Mouse (Mus musculus) heart, embryonic 10.5 days (tissue): ENCODE measurements around the gene Prss57. TPM values are rescaled to one million over a fixed set of nuclear protein-coding genes. Genes with fewer than 3 reads are reported as not detected.
"Not testable (repeated sequence)": the region's sequence is repeated elsewhere in the genome, so short reads cannot be mapped to it uniquely, and the experiment has no call there.

ENCODE experiments used
- DNase-seq: peaks from one replicate; pipeline ENCODE4 v3.0.0-alpha.2; 2017; ENCODE audit warnings: low spot score
- H3K27ac ChIP-seq: fragments of 300-500 bp; sonication (generic); 2 replicates; pipeline ENCODE4 v1.5.1; 2016; ENCODE audit warnings: mild to moderate bottlenecking
- H3K27me3 ChIP-seq: fragments of 300-500 bp; sonication (generic); 2 replicates; pipeline ENCODE4 v1.6.1; 2016; ENCODE audit warnings: mild to moderate bottlenecking; ENCODE audit not compliant: poor library complexity, insufficient read depth, severe bottlenecking
- H3K36me3 ChIP-seq: fragments of 300-500 bp; sonication (generic); 2 replicates; pipeline ENCODE4 v1.6.1; 2016; ENCODE audit warnings: mild to moderate bottlenecking, moderate library complexity
- H3K4me1 ChIP-seq: fragments of 300-500 bp; sonication (generic); 2 replicates; pipeline ENCODE4 v1.6.1; 2016; ENCODE audit warnings: mild to moderate bottlenecking
- H3K4me3 ChIP-seq: fragments of 300-500 bp; sonication (generic); 2 replicates; pipeline ENCODE4 v1.5.1; 2016; ENCODE audit warnings: mild to moderate bottlenecking, moderate library complexity
- H3K9me3 ChIP-seq: fragments of 300-500 bp; sonication (generic); 2 replicates; pipeline ENCODE4 v1.6.1; 2016; ENCODE audit warnings: mild to moderate bottlenecking, moderate library complexity
- WGBS: fragments of 180-500 bp; shearing (Covaris S2); methylation state at CpG from one replicate; pipeline ENCODE4 v1.1.7; 2016; 5-methylcytosine and 5-hydroxymethylcytosine counted together
- polyA plus RNA-seq: library from polyadenylated mRNA; unstranded; fragments of >200 nt; fragmentation: Nextera tagmentation; extraction: Ambion mirVana; gene quantifications from 2 replicates; pipeline ENCODE4 v1.2.1, GENCODE M21; 2016

The Prss57 gene
- polyA plus RNA-seq, 1 experiment from 2014 or later = not detected

- WGBS = 92% methylated on average over 11 of the region's 11 CpGs
- peaks cover 33% of the 10 kb centered on the region for H3K4me1 ChIP-seq
- no peak overlapping the region for H3K27ac ChIP-seq
- peaks cover 75% of the 10 kb centered on the region for H3K36me3 ChIP-seq
- no peaks in the 10 kb centered on the region for H3K9me3 ChIP-seq
- no peak overlapping the region for H3K4me3 ChIP-seq
- H3K27me3 ChIP-seq = 0 out of 2 replicates have a peak, but pooled peaks cover 8% of the 10 kb centered on the region
- DNase-seq = no peak
Measured at GRCm38 (mm10) chr10:79760603-79761143, 30.1 kb downstream of the Prss57 start.

- H3K36me3 ChIP-seq = peaks cover 74% of the 10 kb centered on the region
- H3K9me3 ChIP-seq, H3K4me3 ChIP-seq, H3K27ac ChIP-seq, DNase-seq, H3K27me3 ChIP-seq: not testable (repeated sequence)
- peaks cover 33% of the 10 kb centered on the region for H3K4me1 ChIP-seq
- 95% methylated on average over 1 of the region's 1 CpGs for WGBS
Measured at GRCm38 (mm10) chr10:79759675-79760074, 31.1 kb downstream of the Prss57 start.

GRCm38 (mm10) chr10:79756660-79757059 lies 34.1 kb downstream of the Prss57 start:
- H3K27me3 ChIP-seq = peaks cover 10% of the 10 kb centered on the region; the same call in 1 of the 2 replicates

GRCm38 (mm10) chr10:79755854-79756253 lies 34.9 kb downstream of the Prss57 start:
- no peak overlapping the region for H3K27ac ChIP-seq
- peaks cover 16% of the 10 kb centered on the region for H3K4me1 ChIP-seq
- peaks cover 51% of the 10 kb centered on the region for H3K36me3 ChIP-seq
- H3K9me3 ChIP-seq = no peaks in the 10 kb centered on the region
- H3K4me3 ChIP-seq = no peak overlapping the region
- no peak for DNase-seq
- 78% methylated on average over 3 of the region's 3 CpGs for WGBS
- H3K27me3 ChIP-seq = peaks cover 10% of the 10 kb centered on the region; the same call in 1 of the 2 replicates

More at GRCm38 (mm10) chr10:79756660-79757059, 34.1 kb downstream of the Prss57 start:
- no peak overlapping the region for H3K4me3 ChIP-seq
- H3K9me3 ChIP-seq = no peaks in the 10 kb centered on the region
- peaks cover 59% of the 10 kb centered on the region for H3K36me3 ChIP-seq
- H3K4me1 ChIP-seq = peaks cover 14% of the 10 kb centered on the region
- H3K27ac ChIP-seq = no peak overlapping the region
- 88% methylated on average over 24 of the region's 24 CpGs for WGBS
- DNase-seq = no peak

GRCm38 (mm10) chr10:79754856-79755516 lies 35.8 kb downstream of the Prss57 start, which contains the start of gene Fgf22:
Fgf22 (plus strand) TSS chr10:79755076.
- H3K27me3 ChIP-seq = peaks cover 10% of the 10 kb centered on the region; the same call in 1 of the 2 replicates
- peaks cover 16% of the 10 kb centered on the region for H3K4me1 ChIP-seq
- peak within 1 kb of the TSS; percentile 29; the same call in 1 of the 2 replicates for H3K27ac ChIP-seq
- no peaks in the 10 kb centered on the region for H3K9me3 ChIP-seq
- peaks cover 42% of the 10 kb centered on the region for H3K36me3 ChIP-seq
- WGBS = 3% methylated on average over 36 of the region's 36 CpGs
- H3K4me3 ChIP-seq = peak within 1 kb of the TSS; percentile 57
- no peak for DNase-seq

- H3K27me3 ChIP-seq = no peaks in the 10 kb centered on the region; the same call in 1 of the 2 replicates
- no peak overlapping the region for H3K27ac ChIP-seq
- no peak for DNase-seq
- H3K9me3 ChIP-seq = no peaks in the 10 kb centered on the region
- H3K4me1 ChIP-seq = peaks cover 12% of the 10 kb centered on the region; the same call in 1 of the 2 replicates
- 77% methylated on average over 6 of the region's 6 CpGs for WGBS
- H3K4me3 ChIP-seq = no peak overlapping the region
- H3K36me3 ChIP-seq = peaks cover 15% of the 10 kb centered on the region
Measured at GRCm38 (mm10) chr10:79748496-79748895, 42.3 kb downstream of the Prss57 start.

GRCm38 (mm10) chr10:79746774-79747151 lies 44.0 kb downstream of the Prss57 start:
- Histone ChIP-seq H3K36me3 (peaks cover 32% of the 10 kb centered on the region), H3K27me3 (no peaks in the 10 kb centered on the region; the same call in 1 of the 2 replicates), H3K9me3 (no peaks in the 10 kb centered on the region), H3K4me3 (peak overlapping the region; percentile 73), H3K4me1 (peaks cover 12% of the 10 kb centered on the region; the same call in 1 of the 2 replicates), H3K27ac (peak overlapping the region; percentile 56; the same call in 1 of the 2 replicates)
- DNase-seq = no peak
- 23% methylated on average over 6 of the region's 6 CpGs for WGBS

GRCm38 (mm10) chr10:79745898-79746773 lies 44.6 kb downstream of the Prss57 start, which contains the start of gene Polrmt:
Polrmt (minus strand) TSS chr10:79746581.
- no peaks in the 10 kb centered on the region for H3K27me3 ChIP-seq
- peak within 1 kb of the TSS; percentile 82 for H3K27ac ChIP-seq
- 3% methylated on average over 38 of the region's 38 CpGs for WGBS

GRCm38 (mm10) chr10:79745411-79745810 lies 45.4 kb downstream of the Prss57 start:
- H3K4me1 ChIP-seq = peaks cover 8% of the 10 kb centered on the region; the same call in 1 of the 2 replicates
- peak overlapping the region; percentile 73 for H3K4me3 ChIP-seq
- H3K36me3 ChIP-seq = peaks cover 45% of the 10 kb centered on the region
- DNase-seq = no peak
- no peak overlapping the region for H3K27ac ChIP-seq
- H3K9me3 ChIP-seq = peaks cover 10% of the 10 kb centered on the region
- 90% methylated on average over 3 of the region's 3 CpGs for WGBS
- no peaks in the 10 kb centered on the region for H3K27me3 ChIP-seq

More at GRCm38 (mm10) chr10:79745898-79746773, 44.6 kb downstream of the Prss57 start, which contains the start of gene Polrmt:
- H3K36me3 ChIP-seq = peaks cover 38% of the 10 kb centered on the region
- peak within 1 kb of the TSS; percentile 73 for H3K4me3 ChIP-seq
- peaks cover 8% of the 10 kb centered on the region; the same call in 1 of the 2 replicates for H3K4me1 ChIP-seq
- peak; percentile 99 for DNase-seq
- peaks cover 2% of the 10 kb centered on the region; the same call in 1 of the 2 replicates for H3K9me3 ChIP-seq

- WGBS = 90% methylated on average over 15 of the region's 15 CpGs
- no peak overlapping the region for H3K4me3 ChIP-seq
Measured at GRCm38 (mm10) chr10:79743650-79744365, 47.0 kb downstream of the Prss57 start.

GRCm38 (mm10) chr10:79743161-79743560 lies 47.6 kb downstream of the Prss57 start:
- peaks cover 8% of the 10 kb centered on the region; the same call in 1 of the 2 replicates for H3K4me1 ChIP-seq
- DNase-seq = no peak
- H3K9me3 ChIP-seq = peaks cover 32% of the 10 kb centered on the region
- WGBS = 91% methylated on average over 11 of the region's 11 CpGs
- H3K36me3 ChIP-seq = peaks cover 68% of the 10 kb centered on the region
- no peaks in the 10 kb centered on the region for H3K27me3 ChIP-seq
- no peak overlapping the region for H3K27ac ChIP-seq
- no peak overlapping the region for H3K4me3 ChIP-seq

More at GRCm38 (mm10) chr10:79743650-79744365, 47.0 kb downstream of the Prss57 start:
- Histone ChIP-seq H3K4me1 (peaks cover 8% of the 10 kb centered on the region; the same call in 1 of the 2 replicates), H3K27ac (no peak overlapping the region), H3K9me3 (peaks cover 26% of the 10 kb centered on the region), H3K36me3 (peaks cover 61% of the 10 kb centered on the region), H3K27me3 (no peaks in the 10 kb centered on the region)
- DNase-seq = no peak

GRCm38 (mm10) chr10:79740863-79741262 lies 49.9 kb downstream of the Prss57 start:
- Histone ChIP-seq H3K36me3 (peaks cover 91% of the 10 kb centered on the region), H3K4me3 (0 out of 2 replicates have a peak overlapping the region, but pooled peaks have one; percentile 8), H3K4me1 (peaks cover 9% of the 10 kb centered on the region), H3K27me3 (peaks cover 22% of the 10 kb centered on the region), H3K9me3 (peaks cover 53% of the 10 kb centered on the region), H3K27ac (no peak overlapping the region)
- WGBS = 77% methylated on average over 11 of the region's 11 CpGs
- no peak for DNase-seq
